Mouse (Mus musculus) hindbrain, postnatal 0 days (tissue): ENCODE results near the gene Nop2. TPM values are rescaled to one million over a fixed set of nuclear protein-coding genes. Genes with fewer than 3 reads are reported as not detected.

Source experiments
- ATAC-seq: fragments of 200-750 bp; cut with Nextera tagmentation; 2 replicates; pipeline ENCODE4 v1.8.0; 2017; ENCODE audit warnings: mild to moderate bottlenecking, moderate TSS enrichment, moderate library complexity
- DNase-seq: peaks from one replicate; pipeline ENCODE4 v3.0.0-alpha.2; 2015; ENCODE audit warnings: low spot score
- H3K27ac ChIP-seq: fragments of 300-500 bp; sonication (generic); 2 replicates; pipeline ENCODE4 v1.5.1; 2014; ENCODE audit warnings: mild to moderate bottlenecking
- H3K27me3 ChIP-seq: fragments of 300-500 bp; sonication (generic); 2 replicates; pipeline ENCODE4 v1.6.1; 2014; ENCODE audit warnings: low read length, mixed read lengths; ENCODE audit not compliant: insufficient read depth
- H3K36me3 ChIP-seq: fragments of 300-500 bp; sonication (generic); 2 replicates; pipeline ENCODE4 v1.6.1; 2014; ENCODE audit warnings: low read length, mixed read lengths; ENCODE audit not compliant: insufficient read depth
- H3K4me1 ChIP-seq: fragments of 300-500 bp; sonication (generic); 2 replicates; pipeline ENCODE4 v1.6.1; 2014; ENCODE audit warnings: antibody characterized with exemption, low read length, mixed read lengths; ENCODE audit not compliant: insufficient read depth
- H3K4me2 ChIP-seq: fragments of 300-500 bp; sonication (generic); 2 replicates; pipeline ENCODE4 v1.6.1; 2014; ENCODE audit warnings: low read depth, mild to moderate bottlenecking, low read length, moderate library complexity, mixed read lengths
- H3K4me3 ChIP-seq: fragments of 300-500 bp; sonication (generic); 2 replicates; pipeline ENCODE4 v1.5.1; 2014; ENCODE audit warnings: low read length
- H3K9ac ChIP-seq: fragments of 300-500 bp; sonication (generic); replicated peaks from 2 replicates; pipeline ENCODE4 v1.6.1; 2014; ENCODE audit warnings: mild to moderate bottlenecking, low read length, moderate library complexity, mixed read lengths
- H3K9me3 ChIP-seq: fragments of 300-500 bp; sonication (generic); 2 replicates; pipeline ENCODE4 v1.6.1; 2016; ENCODE audit warnings: low read length, mixed read lengths
- CTCF ChIP-seq: IDR thresholded peaks from 2 replicates; pipeline ENCODE4 v1.5.1; 2016; ENCODE audit warnings: antibody characterized with exemption, control low read depth, low read depth
- WGBS: fragments of 180-500 bp; shearing (Covaris S2); extraction: QIAGEN DNeasy Blood & Tissue Kit; methylation state at CpG from one replicate; pipeline ENCODE4 v1.1.7; 2014; 5-methylcytosine and 5-hydroxymethylcytosine counted together
- polyA plus RNA-seq: library from polyadenylated mRNA; unstranded; fragments of >200 nt; fragmentation: Nextera tagmentation; extraction: Ambion mirVana; gene quantifications from 2 replicates; pipeline ENCODE4 v1.2.1, GENCODE M21; 2015
- total RNA-seq: library from RNA; depleted of rRNA; stranded (reverse); fragments of >200 nt; gene quantifications from 2 replicates; pipeline ENCODE4 v1.2.3, GENCODE M21; 2014

Gene Nop2
- total and polyA plus RNA-seq, 2 experiments from 2014 or later: 34.2 to 37.3 TPM

- no peak for ATAC-seq
- no peak overlapping the region for H3K4me2 ChIP-seq
- H3K36me3 ChIP-seq: peaks cover 47% of the 10 kb centered on the region
Observed at GRCm38 (mm10) chr6:125168086-125168485, 36.4 kb downstream of the Nop2 start.

GRCm38 (mm10) chr6:125170194-125170593, 38.5 kb downstream of the Nop2 start:
- Histone ChIP-seq H3K9me3 (no peaks in the 10 kb centered on the region), H3K27me3 (no peaks in the 10 kb centered on the region), H3K36me3 (peaks cover 65% of the 10 kb centered on the region), H3K4me3 (no peak overlapping the region), H3K9ac (no peak overlapping the region), H3K27ac (no peak overlapping the region), H3K4me2 (no peak overlapping the region), H3K4me1 (peaks cover 16% of the 10 kb centered on the region; the same call in 1 of the 2 replicates)
- WGBS: 82% methylated on average over 6 of the region's 6 CpGs
- DNase-seq (no peak), ATAC-seq (no peak)
- peak; percentile 16; the same call in 1 of the 2 replicates for TF ChIP-seq CTCF

More at GRCm38 (mm10) chr6:125168086-125168485, 36.4 kb downstream of the Nop2 start:
- no peak overlapping the region for H3K9ac ChIP-seq
- H3K4me3 ChIP-seq: no peak overlapping the region
- peaks cover 23% of the 10 kb centered on the region; the same call in 1 of the 2 replicates for H3K4me1 ChIP-seq
- no peak for DNase-seq
- TF ChIP-seq CTCF: no peak
- peak overlapping the region; percentile 90; the same call in 1 of the 2 replicates for H3K27ac ChIP-seq
- H3K9me3 ChIP-seq: no peaks in the 10 kb centered on the region
- 90% methylated on average over 14 of the region's 14 CpGs for WGBS
- H3K27me3 ChIP-seq: no peaks in the 10 kb centered on the region

DNA sequence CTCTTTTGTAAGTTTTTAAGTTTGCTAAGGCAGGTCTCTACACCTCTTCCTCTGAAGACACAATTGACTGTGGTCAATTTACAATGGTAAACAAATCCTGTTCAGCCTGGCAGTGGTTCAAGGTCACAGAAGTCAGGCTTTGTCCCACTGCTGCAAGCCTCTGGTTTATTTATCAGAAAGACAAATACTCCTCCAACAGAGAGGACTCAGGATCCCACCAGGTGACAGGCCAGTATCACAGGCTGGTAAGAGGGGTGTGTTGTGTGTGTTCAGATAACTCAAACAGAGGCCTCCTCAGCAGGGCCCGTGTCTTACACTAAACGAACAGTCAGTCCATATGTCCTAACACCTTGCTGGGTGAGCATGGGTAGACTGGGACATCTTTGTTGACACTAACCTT, 40.8 kb downstream of the Nop2 start:
- no peaks in the 10 kb centered on the region for H3K9me3 ChIP-seq
- no peaks in the 10 kb centered on the region for H3K27me3 ChIP-seq
- H3K4me2 ChIP-seq: no peak overlapping the region
- no peak for ATAC-seq
- no peak for TF ChIP-seq CTCF
- WGBS: 74% methylated on average over 2 of the region's 2 CpGs
- H3K4me1 ChIP-seq: 0 out of 2 replicates have a peak, but pooled peaks cover 2% of the 10 kb centered on the region
- H3K9ac ChIP-seq: no peak overlapping the region
- no peak overlapping the region for H3K27ac ChIP-seq
- no peak overlapping the region for H3K4me3 ChIP-seq
- DNase-seq: no peak
- H3K36me3 ChIP-seq: peaks cover 85% of the 10 kb centered on the region

- H3K4me3 ChIP-seq: no peak overlapping the region
- no peaks in the 10 kb centered on the region for H3K4me1 ChIP-seq
- no peak overlapping the region for H3K27ac ChIP-seq
- no peaks in the 10 kb centered on the region for H3K27me3 ChIP-seq
- no peak overlapping the region for H3K4me2 ChIP-seq
- peaks cover 88% of the 10 kb centered on the region for H3K36me3 ChIP-seq
- H3K9ac ChIP-seq: no peak overlapping the region
- ATAC-seq (no peak), DNase-seq (no peak)
- WGBS: 90% methylated on average over 7 of the region's 7 CpGs
- H3K9me3 ChIP-seq: no peaks in the 10 kb centered on the region
- no peak for TF ChIP-seq CTCF
Observed at GRCm38 (mm10) chr6:125173256-125173655, 41.5 kb downstream of the Nop2 start.

GRCm38 (mm10) chr6:125175469-125175868, 43.8 kb downstream of the Nop2 start:
- no peak overlapping the region for H3K27ac ChIP-seq
- ATAC-seq (no peak), DNase-seq (no peak)
- no peak overlapping the region for H3K4me2 ChIP-seq
- 96% methylated on average over 5 of the region's 5 CpGs for WGBS
- no peaks in the 10 kb centered on the region for H3K4me1 ChIP-seq
- no peak for TF ChIP-seq CTCF
- H3K9me3 ChIP-seq: no peaks in the 10 kb centered on the region
- peaks cover 83% of the 10 kb centered on the region for H3K36me3 ChIP-seq
- H3K9ac ChIP-seq: no peak overlapping the region
- no peak overlapping the region for H3K4me3 ChIP-seq
- no peaks in the 10 kb centered on the region for H3K27me3 ChIP-seq

DNA sequence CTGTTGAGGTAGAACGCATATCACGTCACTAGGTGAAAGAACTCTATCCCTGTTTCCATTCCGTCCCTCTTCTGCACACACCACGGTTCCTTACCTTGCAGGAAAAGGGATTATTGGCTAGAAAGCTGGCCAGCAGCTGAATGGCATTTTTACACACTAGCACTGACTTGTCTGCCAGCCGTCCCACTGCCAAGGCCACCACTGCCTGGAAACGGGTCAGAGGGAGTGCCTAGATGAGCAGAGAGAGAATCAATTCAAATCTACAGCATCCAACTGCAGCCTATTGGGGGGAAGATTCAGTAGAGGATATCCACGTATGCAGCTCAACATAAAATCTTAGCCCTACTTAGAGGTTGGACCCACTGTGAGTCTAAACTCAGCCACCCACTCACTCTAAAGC, 47.9 kb downstream of the Nop2 start:
- H3K36me3 ChIP-seq: peaks cover 72% of the 10 kb centered on the region

DNA sequence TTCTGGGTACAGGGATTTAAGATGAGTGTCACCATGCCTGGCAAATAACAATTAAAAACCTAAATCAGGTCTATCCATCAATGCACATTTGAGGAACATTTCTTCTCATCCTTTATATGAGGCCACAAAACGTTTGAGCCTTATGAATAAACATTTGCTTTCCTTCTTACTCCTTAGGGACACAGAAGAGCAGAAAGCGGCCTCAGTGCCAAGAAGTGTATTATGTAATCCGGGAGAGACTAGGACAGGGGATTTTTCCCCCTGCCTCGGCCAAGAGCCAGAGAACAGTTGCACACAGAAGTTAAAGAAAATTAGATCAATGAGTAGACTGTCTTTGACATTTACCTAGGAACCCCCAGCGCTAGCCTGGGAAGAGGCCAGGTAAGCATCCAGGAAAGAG, 50.4 kb downstream of the Nop2 start:
- ATAC-seq (no peak), DNase-seq (no peak)
- no peaks in the 10 kb centered on the region for H3K9me3 ChIP-seq
- H3K4me2 ChIP-seq: no peak overlapping the region
- H3K27ac ChIP-seq: no peak overlapping the region
- H3K9ac ChIP-seq: no peak overlapping the region
- WGBS: 59% methylated on average over 5 of the region's 5 CpGs
- peaks cover 71% of the 10 kb centered on the region for H3K36me3 ChIP-seq
- H3K4me3 ChIP-seq: no peak overlapping the region
- no peaks in the 10 kb centered on the region for H3K4me1 ChIP-seq
- no peaks in the 10 kb centered on the region for H3K27me3 ChIP-seq
- TF ChIP-seq CTCF: no peak

More for the DNA sequence above, 47.9 kb downstream of the Nop2 start:
- WGBS: 87% methylated on average over 7 of the region's 7 CpGs
- no peak overlapping the region for H3K4me2 ChIP-seq
- no peak overlapping the region for H3K27ac ChIP-seq
- H3K9ac ChIP-seq: no peak overlapping the region
- DNase-seq (no peak), ATAC-seq (no peak)
- no peaks in the 10 kb centered on the region for H3K9me3 ChIP-seq
- H3K4me3 ChIP-seq: no peak overlapping the region
- TF ChIP-seq CTCF: no peak
- H3K27me3 ChIP-seq: no peaks in the 10 kb centered on the region
- no peaks in the 10 kb centered on the region for H3K4me1 ChIP-seq
